Mouse (Mus musculus) layer of hippocampus, postnatal 25 days (tissue): ENCODE data around the gene Olfr1122. TPM values are rescaled to one million over a fixed set of nuclear protein-coding genes. Genes with fewer than 3 reads are reported as not detected.
"Not testable (repeated sequence)": the region's sequence is repeated elsewhere in the genome, so short reads cannot be mapped to it uniquely, and the experiment has no call there.

Experiments
- DNase-seq, 2 experiments: peaks; one replicate each; pipeline ENCODE4 v3.0.0; 2022; ENCODE audit warnings: mixed read lengths in 2 of 2, low spot score in 1 of 2; ENCODE audit errors: extremely low spot score in 1 of 2
- total RNA-seq, 2 experiments: library from RNA; stranded (reverse); gene quantifications; 2 replicates each; pipeline ENCODE4 v1.2.3; 2021

Olfr1122 gene
- not detected for total RNA-seq

GRCm38 (mm10) chr2:87385549-87385948 lies at the start of gene Olfr1122:
Olfr1122 (plus strand) TSS chr2:87385849.
- DNase-seq, result no peak

GRCm38 (mm10) chr2:87354515-87354914 lies 31.1 kb upstream of the Olfr1122 start, which contains the start of gene Olfr1120:
Olfr1120 (plus strand) TSS chr2:87354815.
- DNase-seq, result no peak

GRCm38 (mm10) chr2:87360121-87360520 lies 25.5 kb upstream of the Olfr1122 start:
- DNase-seq, result not testable (repeated sequence)

DNA sequence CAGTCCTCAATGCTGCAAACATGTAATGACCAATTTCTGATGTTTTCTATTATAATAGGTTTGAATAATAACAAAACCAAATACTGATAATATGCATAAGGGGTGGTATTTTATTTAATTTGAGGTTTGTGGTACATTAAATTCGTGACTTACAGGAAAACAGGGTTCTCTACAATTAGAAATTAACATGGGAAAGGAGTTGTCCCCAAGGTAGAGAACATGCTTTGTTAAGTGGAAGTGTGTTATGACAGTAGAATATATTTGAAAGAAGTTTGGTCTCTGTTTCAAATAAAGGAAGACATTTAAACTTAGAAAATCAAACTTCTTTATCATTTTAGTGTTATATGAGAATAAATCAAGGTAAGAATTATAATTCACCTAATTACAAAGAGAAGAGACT lies 16.1 kb upstream of the Olfr1122 start, which contains the start of gene Olfr1121:
Gene Olfr1121, plus strand, starts transcription at position 301 of the 400 bp plus-strand sequence.
- no peak for DNase-seq

DNA sequence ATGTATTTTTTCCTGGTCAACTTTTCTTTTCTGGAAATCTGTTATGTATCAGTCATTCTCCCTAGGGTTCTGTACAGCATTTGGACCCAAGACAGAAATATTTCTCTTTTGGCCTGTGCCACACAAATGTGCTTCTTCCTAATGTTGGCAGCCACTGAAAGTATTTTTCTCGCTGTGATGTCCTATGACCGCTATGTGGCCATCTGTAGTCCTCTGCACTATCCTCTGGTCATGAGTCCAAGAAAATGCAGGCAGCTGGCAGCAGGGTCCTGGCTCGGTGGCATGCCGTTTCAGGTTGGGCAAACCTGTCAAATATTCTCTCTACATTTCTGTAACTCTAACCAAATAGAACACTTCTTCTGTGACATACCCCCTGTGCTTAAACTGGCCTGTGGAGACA lies 13.9 kb upstream of the Olfr1122 start:
- no peak for DNase-seq

GRCm38 (mm10) chr2:87383935-87384334 lies 1.7 kb upstream of the Olfr1122 start:
- no peak for DNase-seq

DNA sequence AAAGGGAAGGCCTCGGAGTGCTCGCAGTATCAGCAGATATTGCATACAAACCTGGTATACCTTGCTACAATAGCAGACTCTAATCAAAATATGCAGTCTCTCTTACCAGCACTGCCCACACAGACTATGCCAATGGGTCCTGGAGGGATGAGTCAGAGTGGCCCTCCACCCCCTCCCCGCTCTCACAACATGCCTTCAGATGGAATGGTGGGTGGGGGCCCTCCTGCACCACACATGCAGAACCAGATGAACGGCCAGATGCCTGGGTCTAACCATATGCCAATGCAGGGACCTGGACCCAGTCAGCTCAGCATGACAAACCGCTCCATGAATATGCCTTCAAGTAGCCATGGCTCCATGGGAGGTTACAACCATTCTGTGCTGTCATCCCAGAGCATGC lies 8.0 kb downstream of the Olfr1122 start:
- not testable (repeated sequence) for DNase-seq

DNA sequence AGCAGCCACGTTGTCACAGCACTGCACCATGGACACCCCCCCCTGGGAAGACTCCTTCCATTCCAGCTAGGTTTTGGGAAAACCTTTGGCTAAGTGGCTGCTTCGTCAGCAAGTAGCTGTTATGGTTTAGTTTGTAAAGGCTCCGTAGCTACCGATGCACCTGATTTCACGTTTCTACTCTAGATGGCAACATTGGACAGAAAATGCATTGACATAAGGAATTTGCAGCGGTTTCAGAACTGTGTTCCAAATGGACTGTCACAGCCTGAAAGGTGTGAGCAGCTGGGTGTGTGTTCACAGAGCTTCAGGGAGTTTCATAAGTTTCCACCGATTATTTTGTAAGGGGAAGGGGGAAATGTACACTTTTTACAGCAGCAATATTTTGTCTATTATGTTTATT lies 9.0 kb downstream of the Olfr1122 start:
- DNase-seq, result not testable (repeated sequence)

- DNase-seq, result no peak
Observed at GRCm38 (mm10) chr2:87416335-87416734, 30.7 kb downstream of the Olfr1122 start, which contains the start of gene Olfr1123. Olfr1123 (plus strand) TSS chr2:87416635.

- DNase-seq, result no peak
Observed at GRCm38 (mm10) chr2:87429975-87430374, 44.3 kb downstream of the Olfr1122 start, which contains the start of gene Olfr1124. Olfr1124 (plus strand) TSS chr2:87430275.

DNA sequence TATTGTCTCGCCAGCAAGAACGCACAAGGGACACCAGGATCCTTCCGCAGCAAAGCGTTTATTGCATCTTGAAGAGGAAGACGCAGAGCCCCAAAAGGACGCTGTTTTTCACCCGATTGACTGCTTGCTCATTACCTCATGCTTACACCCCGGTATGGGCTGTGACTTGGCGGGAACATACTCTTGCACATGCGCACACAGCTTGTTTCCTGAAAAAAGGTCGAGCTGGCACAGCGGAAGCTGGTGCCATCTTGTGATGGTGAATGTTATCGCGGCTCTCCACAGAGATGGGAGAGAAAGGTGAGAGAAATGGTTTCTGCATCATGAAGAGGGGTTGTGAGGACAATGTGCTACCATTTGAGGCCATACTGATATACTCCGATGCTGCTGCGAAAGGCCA lies 52.1 kb downstream of the Olfr1122 start:
- no peak for DNase-seq

Other genes with a start within 250 kb of the Olfr1122 start
- not detected for gene Olfr1110, start 245.5 kb upstream of the Olfr1122 start, total RNA-seq
- not detected for gene Olfr1111, start 233.2 kb upstream of the Olfr1122 start, total RNA-seq
- gene Olfr1112, start 198.1 kb upstream of the Olfr1122 start, total RNA-seq, result not detected
- gene Olfr1113, start 176.9 kb upstream of the Olfr1122 start, total RNA-seq, result not detected
- not detected for gene Olfr1115, start 137.8 kb upstream of the Olfr1122 start, total RNA-seq
- gene Olfr1116, start 118.3 kb upstream of the Olfr1122 start, total RNA-seq, result not detected
- not detected for gene Olfr1118, start 78.3 kb upstream of the Olfr1122 start, total RNA-seq
- not detected for gene Olfr1120, start 31.0 kb upstream of the Olfr1122 start, total RNA-seq
- gene Olfr1121, start 16.0 kb upstream of the Olfr1122 start, total RNA-seq, result not detected
- not detected for gene Olfr1123, start 30.8 kb downstream of the Olfr1122 start, total RNA-seq
- not detected for gene Olfr1124, start 44.4 kb downstream of the Olfr1122 start, total RNA-seq
- not detected for gene Olfr1126, start 68.1 kb downstream of the Olfr1122 start, total RNA-seq
- gene Pramel7, start 111.2 kb downstream of the Olfr1122 start, total RNA-seq, result not detected
- not detected for gene Pramel6, start 120.7 kb downstream of the Olfr1122 start, total RNA-seq
- gene Olfr153, start 145.9 kb downstream of the Olfr1122 start, total RNA-seq, result not detected
- gene Olfr1128, start 159.7 kb downstream of the Olfr1122 start, total RNA-seq, result not detected
- not detected for gene Olfr1129, start 188.1 kb downstream of the Olfr1122 start, total RNA-seq
- gene Olfr1130, start 220.4 kb downstream of the Olfr1122 start, total RNA-seq, result not detected
- gene Olfr1131, start 241.3 kb downstream of the Olfr1122 start, total RNA-seq, result not detected